Mouse (Mus musculus): ENCODE data around the gene Ndufs1.
A peak's percentile ranks its signal among the peaks of the same experiment; 100 is the strongest.
"Not testable (repeated sequence)": the region's sequence is repeated elsewhere in the genome, so short reads cannot be mapped to it uniquely, and the experiment has no call there.

The Ndufs1 gene

DNA sequence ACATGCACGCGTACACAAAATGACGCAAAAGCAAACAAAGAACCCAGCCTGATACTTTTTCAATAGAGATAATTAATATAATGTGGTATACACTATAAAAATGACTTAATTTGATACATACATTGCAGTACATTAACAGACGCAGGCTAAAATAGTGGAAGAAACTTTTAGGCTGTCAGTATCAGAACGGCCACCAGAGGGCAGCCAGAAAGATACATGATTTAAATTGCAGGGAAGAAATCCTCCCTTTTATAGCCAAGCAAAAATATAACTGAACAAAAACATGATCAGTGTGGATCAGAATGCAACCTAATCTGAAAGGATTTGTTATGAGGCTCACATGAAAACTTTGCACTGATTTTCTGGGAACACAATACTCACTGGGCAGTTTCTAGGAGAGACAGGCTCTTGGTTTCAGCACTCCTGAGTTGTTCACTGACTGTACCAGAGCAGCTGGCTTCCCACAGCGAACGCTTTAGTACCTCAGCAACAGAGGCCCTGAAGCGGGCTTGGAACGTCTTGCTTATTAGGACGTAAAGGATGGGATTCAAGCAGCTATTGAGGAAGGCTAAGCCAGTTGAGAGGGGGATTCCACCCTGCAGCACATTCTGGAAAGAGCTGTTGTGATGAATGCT, 6.1 kb upstream of the Ndufs1 start:
- DNase-seq (ENCODE audit: low spot score), result peak; percentile 68

DNA sequence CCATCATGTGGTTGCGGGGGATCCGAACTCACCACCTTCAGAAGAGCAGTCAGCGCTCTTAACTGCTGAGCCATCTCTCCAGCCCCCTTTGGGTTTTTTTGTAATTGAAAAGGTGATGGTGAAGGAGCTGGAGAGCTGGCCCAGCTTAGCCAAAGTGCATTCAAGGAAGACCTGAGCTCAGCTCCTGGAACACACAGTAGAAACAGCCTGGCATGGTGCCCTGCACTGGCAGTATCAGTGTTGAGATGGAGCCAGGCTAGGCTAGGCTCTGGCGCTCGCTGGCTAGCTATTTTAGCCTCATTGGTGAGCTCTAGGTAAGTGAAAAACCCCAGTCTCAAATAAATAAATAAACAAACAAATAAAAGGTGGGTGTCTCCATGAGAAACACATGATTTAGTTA, 5.6 kb upstream of the Ndufs1 start:
- DNase-seq (ENCODE audit: low spot score), result peak; percentile 68

DNA sequence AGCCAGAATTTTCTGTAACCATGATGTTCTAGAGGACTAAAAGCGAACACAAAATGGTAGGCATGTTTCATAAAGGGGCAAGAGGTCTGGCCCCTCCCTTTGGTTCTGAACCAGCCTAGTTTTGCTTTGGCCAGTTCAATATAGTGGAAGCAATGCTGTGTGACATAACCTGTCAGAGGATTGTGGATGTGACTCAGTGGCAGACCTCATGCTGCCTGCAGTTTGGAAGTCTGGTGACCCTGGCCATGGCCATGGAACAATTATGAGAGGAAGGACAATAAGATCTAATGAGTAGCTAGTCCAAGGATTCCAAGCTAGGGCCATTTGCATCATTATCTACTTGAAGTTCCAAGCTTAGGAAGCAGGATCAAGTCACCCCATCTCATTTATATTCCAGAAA, 4.8 kb upstream of the Ndufs1 start:
- no peak for DNase-seq (ENCODE audit: low spot score)

DNA sequence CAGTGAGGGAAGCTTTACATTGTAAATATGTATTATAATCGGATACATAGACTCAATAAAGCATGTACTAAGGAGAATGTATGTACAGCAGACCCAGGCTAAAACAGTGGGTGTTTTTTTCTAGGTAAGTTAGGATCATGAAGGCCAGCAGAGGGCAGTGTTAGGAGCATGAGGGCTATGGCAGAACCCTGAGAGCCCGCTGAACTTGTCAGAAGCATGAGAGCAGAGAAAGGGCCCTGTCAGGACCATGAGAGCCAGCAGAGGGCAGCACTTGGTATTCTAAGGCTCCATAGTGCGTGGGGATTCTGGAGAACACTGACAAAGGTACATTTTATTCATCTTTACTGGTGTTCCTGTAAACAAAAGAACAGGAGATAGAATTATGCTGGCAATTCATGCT, 4.4 kb upstream of the Ndufs1 start:
- peak; percentile 97 for DNase-seq (ENCODE audit: low spot score)

DNA sequence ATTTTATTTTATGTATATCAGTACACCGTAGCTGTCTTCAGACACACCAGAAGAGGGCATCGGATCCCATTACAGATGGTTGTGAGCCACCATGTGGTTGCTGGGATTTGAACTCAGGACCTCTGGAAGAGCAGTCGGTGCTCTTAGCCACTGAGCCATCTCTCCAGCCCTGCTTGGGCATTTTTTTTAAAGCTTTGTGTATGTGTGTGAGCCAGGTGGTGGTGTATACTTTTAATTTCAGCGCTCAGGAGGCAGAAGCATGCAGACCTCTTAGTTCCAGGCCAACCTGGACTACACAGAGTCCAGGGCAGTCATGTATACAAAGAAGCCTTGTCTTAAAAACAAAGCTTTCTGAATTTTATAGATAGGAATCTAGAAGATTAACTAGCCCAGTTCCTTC, 3.9 kb upstream of the Ndufs1 start:
- DNase-seq (ENCODE audit: low spot score), result not testable (repeated sequence)

DNA sequence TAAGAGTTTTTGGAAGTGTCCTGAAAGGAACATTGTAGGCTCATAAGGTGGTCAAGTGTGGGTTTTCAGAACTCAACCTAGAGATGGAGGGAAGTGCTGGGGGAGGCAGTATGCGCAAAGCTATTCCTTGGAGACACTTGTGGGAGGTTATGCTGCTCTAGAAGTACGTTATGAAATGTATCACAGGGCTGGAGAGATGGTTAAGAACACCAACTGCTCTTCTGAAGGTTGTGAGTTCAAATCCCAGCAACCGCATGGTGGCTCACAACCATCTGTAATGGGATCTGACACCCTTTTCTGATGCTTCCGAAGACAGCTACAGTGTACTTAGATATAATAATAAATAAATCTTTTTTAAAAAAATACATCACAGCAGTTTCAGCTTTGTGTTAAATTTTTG, 3.5 kb upstream of the Ndufs1 start:
- no peak for DNase-seq (ENCODE audit: low spot score)

DNA sequence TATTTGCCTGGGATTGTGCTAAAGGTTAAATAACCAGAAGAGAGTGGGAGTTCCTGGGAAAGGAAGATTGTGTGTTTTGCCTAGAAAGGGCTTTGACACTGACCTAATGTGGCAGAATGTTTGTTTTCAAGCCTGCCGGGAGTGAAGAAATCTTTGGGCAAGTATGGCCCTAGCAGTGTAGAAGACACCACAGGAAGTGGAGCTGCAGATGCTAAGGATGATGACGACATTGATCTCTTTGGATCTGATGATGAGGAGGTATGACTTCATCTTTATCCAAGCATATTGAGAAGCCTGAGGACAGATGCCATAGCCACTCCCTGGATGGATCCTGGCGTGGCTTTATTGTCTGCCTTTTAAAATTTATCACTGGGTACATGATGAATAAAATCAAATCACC, 1.7 kb upstream of the Ndufs1 start:
- DNase-seq (ENCODE audit: low spot score), result peak; percentile 39

DNA sequence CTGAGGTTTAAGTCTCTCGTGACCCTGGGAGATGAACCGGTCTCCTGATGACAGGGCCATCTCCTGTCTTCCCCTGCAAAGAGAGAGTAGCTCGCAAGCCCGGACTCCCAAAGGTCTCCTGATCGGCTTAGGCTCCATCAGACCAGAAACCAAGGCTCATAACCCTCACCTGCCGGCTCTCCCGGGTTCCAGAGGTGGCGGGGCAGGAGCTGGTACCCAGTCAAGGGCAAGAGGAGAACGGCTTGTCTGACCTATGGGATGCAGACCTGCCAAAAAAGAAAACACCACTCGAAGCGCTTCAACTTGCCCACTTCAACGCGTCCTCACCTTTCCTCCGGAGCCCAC, 402 bp downstream of the Ndufs1 start:
- DNase-seq (ENCODE audit: low spot score), result no peak

DNA sequence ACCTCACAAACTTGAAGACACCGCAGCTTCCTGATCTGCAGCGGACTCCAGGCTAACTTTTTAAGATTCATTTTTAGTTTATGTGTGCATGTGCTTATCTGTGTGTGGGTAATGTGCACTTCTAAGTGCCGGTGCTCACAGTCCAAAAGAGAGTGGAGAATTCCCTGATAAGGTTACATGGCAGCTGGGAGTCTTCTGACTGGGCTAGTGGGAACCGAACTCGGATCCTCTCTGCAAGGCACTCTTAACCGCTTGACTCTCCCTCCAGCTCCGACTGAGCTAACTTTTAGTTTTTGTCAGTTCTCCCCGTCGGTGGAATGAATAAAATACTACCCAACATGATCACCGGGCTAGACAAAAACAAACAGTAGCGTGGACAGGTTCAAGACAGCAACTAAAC, 780 bp downstream of the Ndufs1 start:
- DNase-seq (ENCODE audit: low spot score), result no peak

DNA sequence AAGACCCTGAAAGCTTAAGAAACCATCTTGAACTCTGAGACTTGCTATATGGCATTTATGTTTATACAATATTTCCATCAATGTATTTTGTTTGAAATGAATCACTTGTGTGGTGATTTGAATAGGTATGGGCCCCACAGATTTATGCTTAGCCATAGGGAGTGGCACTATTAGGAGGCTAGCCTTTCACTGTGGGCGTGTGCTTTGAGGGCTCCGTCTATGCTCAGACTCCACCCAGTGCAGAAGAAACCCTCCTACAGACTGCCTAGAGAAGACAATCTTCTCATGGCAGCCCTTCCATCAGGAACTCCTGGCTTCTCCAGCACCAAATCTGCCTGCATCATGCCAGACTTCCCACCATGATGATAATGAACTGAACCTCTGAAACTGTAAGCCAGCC, 8.0 kb downstream of the Ndufs1 start:
- DNase-seq (ENCODE audit: low spot score), result no peak

DNA sequence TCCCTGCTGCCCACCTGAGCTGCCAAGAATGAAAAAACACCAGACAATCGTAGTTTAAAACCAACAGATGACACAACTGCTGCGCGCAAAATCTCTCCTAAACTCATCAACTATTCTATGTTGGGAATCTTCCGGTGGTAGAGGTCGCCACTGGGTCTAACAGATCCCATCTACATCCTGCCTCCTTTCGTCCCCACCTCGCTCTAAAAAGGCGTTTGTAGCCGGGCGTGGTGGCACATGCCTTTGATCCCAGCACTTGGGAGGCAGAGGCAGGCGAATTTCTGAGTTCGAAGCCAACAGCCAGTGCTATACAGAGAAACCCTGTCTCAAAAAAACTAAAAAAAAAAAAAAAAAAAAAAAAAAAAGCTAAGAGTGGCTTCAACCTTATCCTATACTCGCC, 36.4 kb downstream of the Ndufs1 start:
- no peak for DNase-seq (ENCODE audit: low spot score)

DNA sequence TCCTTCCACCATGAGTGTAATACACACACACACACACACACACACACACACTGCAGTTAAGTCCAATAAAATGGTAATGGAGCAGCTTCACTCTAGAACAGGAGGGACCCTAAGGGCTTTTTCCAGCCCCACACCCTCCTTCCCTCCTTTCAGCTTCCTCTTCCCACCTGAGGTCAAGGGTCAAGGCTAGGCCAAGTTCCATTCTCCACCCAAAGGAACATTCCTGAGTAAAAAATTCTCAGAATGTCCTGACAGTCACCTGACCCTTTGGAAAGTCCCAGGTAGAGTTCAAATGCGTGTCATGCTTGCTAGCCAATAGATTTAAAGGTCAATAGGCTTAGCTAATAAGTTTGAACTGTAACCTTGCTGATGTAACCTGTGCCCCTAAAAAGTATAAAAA, 38.0 kb downstream of the Ndufs1 start:
- DNase-seq (ENCODE audit: low spot score), result not testable (repeated sequence)

DNA sequence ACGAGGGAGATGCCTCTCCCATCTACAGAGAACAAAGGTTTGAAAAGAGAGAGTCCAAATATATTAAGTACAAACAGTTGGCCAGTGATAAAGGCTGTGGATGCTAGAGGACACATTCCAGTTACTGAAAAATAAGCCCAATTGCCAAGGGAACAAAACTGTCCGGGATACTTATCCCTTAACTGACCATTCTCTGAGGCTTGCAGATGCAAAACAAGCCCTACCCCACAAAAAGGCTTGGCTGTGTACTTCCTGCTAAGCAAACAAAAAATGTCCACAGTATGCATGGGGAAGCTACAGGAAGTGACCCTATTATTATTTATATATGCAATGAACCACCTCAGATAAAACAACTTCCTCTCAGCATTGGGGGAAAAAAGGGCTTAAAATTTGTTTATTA, 38.7 kb downstream of the Ndufs1 start:
- no peak for DNase-seq (ENCODE audit: low spot score)

DNA sequence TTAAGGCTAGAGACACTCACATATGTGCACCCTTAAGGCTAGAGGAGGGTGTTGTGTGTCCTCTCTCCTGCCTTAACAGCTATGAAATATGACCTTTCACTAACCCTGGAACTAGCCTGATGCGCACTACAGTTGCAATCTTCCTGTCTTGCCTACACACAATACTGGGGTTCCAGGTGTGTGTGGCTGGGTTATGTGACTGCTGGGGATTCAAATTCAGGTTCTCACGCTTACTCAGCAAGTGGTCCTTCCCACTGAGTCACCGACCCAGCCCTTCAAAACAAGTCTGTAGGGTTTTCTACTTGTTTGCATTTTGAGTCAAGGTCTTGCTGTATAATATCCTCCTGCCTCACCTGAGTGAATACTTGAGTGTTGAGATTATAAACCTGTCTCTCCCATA, 42.1 kb downstream of the Ndufs1 start:
- DNase-seq (ENCODE audit: low spot score), result no peak

DNA sequence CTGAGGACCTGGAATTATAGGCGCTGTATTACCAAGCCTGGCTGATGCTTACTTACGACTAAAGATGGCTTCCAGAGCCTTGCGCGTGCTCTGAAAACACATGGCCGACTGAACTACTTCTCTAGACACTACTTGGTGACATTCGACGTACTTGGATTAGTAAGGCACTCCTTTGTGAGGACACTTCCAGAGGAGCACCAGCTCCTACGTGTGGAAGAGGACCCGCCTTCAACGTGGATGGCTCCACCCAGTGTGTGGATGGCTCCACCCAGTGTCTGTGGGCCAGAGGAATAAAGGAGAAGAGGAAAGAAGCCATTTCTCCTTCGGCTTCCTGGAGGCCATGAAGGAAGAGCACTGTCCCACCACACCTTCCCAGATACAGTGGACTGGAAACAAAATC, 44.9 kb downstream of the Ndufs1 start:
- no peak for DNase-seq (ENCODE audit: low spot score)

DNA sequence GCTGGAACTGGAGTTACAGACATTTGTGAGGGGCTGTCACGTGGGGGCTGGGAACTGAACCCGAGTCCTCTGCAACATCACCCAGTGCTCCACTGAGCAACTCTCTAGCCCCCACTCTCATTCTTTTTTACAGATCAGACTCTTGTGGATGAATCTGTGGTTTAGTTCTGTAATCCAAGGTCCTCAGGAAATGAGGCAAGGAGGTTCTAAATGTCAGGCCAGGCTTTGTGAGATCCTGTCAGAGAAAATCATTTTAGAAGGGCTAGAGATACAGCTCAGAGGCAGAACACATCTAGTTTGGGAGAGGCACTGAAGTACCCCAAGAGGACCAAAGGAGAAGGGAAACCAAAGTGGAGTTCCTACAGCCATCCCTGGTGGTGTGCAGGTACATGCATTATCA, 45.8 kb downstream of the Ndufs1 start:
- no peak for DNase-seq (ENCODE audit: low spot score)

DNA sequence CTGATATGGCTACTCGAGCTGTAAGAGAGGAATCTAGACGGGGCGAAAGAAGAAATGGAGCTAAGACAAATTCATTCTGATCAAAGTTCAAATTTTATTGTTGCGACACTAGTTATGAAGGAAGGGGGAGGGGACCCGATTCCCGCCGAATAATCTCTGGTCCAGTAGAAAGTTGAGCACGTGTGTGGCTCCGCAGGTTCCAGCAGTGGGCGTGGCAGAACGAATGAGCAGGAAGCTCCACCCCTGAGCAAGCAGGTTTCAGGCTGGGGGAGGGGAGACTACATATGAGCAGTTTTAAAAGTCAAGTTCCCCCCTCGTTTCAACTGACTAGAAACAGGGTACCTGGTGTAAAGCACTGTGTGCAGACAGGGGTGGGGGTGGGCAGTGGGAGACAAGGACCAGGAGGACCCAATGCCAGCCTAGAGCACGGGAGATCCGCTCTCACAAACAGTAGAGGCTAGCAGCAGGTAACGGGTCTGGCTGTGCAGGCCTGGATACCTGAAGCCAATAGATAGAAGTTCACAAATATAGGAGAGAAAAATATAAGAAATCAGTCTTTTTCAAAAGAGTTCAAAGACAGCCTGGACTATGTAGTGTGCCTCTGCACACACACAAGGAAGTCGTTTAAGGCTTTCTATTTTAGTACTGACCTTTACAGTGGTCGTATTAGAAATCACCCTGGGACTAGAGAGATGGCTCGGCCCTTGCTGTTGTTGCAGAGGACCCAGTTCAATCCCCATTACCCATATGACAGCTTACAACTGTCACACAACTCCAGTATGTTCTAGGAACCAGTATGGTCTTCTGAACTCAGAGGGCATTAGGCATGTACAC, 46.6 kb downstream of the Ndufs1 start:
- no peak for DNase-seq (ENCODE audit: low spot score)

DNA sequence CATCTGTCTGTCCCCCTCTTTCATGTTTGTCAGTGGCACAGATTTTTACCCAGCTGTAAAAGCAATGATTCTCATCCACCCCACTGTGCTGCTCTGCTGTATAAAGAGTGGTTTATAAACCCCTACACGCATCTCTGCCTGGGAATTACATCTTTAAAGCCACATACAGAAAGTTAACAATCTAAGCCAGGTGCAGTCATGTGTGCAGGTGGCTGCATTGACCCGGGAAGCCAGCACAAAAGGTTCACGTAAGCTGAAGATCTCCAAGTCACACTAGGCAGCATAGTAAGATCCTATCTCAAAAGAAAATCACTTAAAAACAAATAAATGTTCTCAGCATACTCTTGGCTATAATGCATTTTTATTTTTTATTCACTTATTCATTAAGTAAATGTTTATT, 47.4 kb downstream of the Ndufs1 start:
- DNase-seq (ENCODE audit: low spot score), result no peak

DNA sequence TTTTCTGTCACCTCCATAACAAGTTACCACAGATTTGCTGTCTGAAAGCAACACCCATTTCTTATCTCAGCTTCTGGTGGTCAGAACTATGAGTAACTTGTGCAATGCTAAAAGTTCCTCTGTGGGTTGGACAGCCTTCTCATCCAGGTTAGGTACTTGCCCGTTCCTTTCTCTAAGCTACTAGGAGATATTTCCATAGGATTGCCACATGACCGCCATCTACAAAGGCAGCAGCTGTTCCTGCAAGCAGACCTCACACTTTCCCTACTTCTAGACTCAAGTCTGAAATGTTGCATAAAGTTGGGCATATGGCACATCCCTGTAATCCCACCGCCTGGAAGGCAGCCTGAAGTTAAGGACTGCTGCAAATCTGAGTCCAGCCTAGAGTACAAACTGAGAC, 50.4 kb downstream of the Ndufs1 start:
- no peak for DNase-seq (ENCODE audit: low spot score)

DNA sequence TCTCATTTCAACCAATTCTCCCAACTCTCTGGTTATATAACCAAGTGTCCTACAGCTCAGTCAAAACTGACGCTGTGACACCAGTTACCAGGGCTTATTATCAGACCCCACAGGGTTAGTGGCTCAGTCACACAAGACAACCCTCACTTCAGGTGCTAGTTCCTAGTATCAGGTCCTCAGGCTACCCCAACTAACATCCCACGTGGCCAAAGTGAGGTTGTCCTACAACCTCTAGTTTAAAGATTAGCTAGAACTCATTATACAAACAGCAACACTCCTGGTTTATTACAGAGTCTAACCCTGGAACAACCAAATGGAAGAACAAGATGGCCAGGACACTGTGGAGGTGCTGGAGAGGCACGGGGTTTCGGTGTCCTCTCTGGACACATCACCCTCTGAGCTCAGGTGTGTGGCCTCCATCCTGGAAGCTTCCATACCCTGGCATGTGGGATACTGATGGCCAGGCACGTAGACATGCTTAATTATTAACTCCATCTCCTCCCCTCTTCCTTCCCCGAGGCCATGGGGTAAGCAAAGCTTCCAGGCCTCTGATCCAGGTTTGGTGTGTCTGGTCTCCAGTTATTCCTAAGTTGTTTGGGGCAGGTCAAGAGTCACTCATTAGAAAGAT, 52.7 kb downstream of the Ndufs1 start:
- DNase-seq (ENCODE audit: low spot score), result no peak

DNA sequence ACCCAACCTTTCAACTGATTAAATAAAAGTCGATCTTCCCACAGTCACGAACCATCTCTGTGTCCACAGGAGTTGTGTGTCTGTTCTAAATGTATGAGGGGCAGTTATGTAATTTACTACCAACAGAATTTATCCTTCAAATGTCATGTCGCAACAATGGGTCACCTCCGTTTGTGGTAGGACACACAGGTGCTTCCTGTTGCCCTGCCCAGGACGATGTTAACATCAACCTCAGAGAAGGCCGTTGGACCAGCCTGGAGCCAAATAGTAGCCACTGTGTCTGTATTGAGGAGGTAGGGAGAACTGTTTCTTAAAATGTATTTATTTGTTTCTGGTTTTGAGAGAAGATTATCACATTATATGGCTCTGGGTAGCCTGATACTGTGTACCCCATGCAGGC, 54.6 kb downstream of the Ndufs1 start:
- DNase-seq (ENCODE audit: low spot score), result no peak

DNA sequence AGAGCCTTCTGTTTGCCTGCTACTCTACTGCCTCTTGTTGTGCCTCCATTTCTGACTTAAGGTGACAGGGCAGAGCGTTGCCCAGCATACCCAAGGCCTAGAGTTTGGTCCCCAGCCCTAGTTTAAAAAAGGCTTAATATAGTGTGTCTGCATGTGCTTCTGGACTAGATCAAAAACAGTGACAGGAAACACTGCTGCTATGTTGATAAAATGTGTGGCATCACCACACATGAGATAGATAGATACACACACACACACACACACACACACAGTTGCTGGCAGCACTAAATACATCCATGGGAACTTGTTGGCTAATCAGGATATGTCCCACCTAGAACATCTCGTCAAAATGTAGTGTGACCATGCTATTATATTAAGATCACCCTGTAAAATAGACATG, 56.3 kb downstream of the Ndufs1 start:
- no peak for DNase-seq (ENCODE audit: low spot score)

DNA sequence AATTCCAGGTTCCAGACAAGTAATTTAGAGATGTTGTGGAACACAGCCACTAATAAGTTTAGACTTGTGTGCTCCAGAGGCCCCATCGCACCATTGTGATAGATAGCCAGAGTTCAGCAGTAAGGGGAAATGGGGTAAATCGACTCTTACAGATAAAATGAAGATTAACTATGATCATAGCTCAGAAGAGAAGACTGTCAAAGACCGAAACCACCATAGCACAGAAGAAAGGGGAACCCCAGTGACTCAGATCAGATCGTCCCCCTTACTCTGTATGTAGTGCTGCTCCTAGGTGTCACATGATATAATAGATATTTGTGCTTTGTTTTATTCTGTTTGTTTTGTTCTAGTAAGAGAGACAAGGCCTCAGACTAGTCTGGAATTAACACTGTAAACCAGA, 57.0 kb downstream of the Ndufs1 start:
- DNase-seq (ENCODE audit: low spot score), result no peak

DNA sequence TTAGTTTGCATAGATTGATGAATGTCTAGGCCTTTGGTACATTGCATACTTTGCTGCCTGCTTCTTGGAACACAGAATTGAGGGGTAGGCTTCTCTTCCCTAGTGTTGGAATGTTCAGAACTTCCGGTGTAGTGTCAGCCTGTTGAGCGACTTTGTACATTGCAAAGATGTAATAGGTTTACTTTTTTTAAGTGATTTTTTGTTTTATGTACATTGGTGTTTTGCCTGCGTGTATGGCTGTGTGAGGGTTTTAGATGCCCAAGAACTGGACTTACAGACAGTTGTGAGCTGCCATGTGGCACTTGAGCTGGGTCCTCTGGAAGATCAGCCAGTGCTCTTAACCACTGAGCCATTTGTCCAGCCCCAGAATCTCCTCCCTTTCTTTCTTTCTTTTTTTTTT, 61.1 kb downstream of the Ndufs1 start:
- peak; percentile 27 for DNase-seq (ENCODE audit: low spot score)

Data from adipocyte (in vitro differentiated cells).